Mouse (Mus musculus) cerebral cortex, adult 2 months (tissue): Measurements from ENCODE around the gene Sympk.

Experiments
- WGBS: fragments of 180-500 bp; shearing (Covaris S2); methylation state at CpG from one replicate; pipeline ENCODE4 v1.1.7; 2018; 5-methylcytosine and 5-hydroxymethylcytosine counted together

The Sympk gene

GRCm38 (mm10) chr7:19084277-19084771, 60.1 kb downstream of the Sympk start:
- 71% methylated on average over 6 of the region's 6 CpGs for WGBS

- WGBS: 48% methylated on average over 9 of the region's 9 CpGs
These were observed 60.8 kb downstream of the Sympk start for GRCm38 (mm10) chr7:19084921-19085473.

GRCm38 (mm10) chr7:19085495-19085894, 61.3 kb downstream of the Sympk start:
- WGBS: 31% methylated on average over 6 of the region's 6 CpGs

GRCm38 (mm10) chr7:19086042-19086441, 61.9 kb downstream of the Sympk start:
- 39% methylated on average over 14 of the region's 14 CpGs for WGBS

- WGBS: 75% methylated on average over 18 of the region's 18 CpGs
These were observed 62.6 kb downstream of the Sympk start for GRCm38 (mm10) chr7:19086760-19087159.

GRCm38 (mm10) chr7:19088813-19089212, 64.6 kb downstream of the Sympk start:
- WGBS: 51% methylated on average over 10 of the region's 10 CpGs

GRCm38 (mm10) chr7:19091913-19092312, 67.7 kb downstream of the Sympk start:
- 77% methylated on average over 17 of the region's 17 CpGs for WGBS

- 40% methylated on average over 38 of the region's 38 CpGs for WGBS
These were observed 68.4 kb downstream of the Sympk start for GRCm38 (mm10) chr7:19092381-19093173.

- 20% methylated on average over 11 of the region's 15 CpGs for WGBS
These were observed 69.0 kb downstream of the Sympk start for GRCm38 (mm10) chr7:19093174-19093521.

GRCm38 (mm10) chr7:19093537-19094385, 69.6 kb downstream of the Sympk start:
- 5% methylated on average over 45 of the region's 45 CpGs for WGBS

GRCm38 (mm10) chr7:19094471-19094825, 70.3 kb downstream of the Sympk start, which contains the start of gene Six5:
Six5 (plus strand) TSS chr7:19094594.
- WGBS: 2% methylated on average over 33 of the region's 36 CpGs

GRCm38 (mm10) chr7:19094826-19095750, 70.9 kb downstream of the Sympk start:
- WGBS: under 1% methylated on average over 80 of the region's 87 CpGs

GRCm38 (mm10) chr7:19095751-19096110, 71.6 kb downstream of the Sympk start:
- WGBS: 11% methylated on average over 19 of the region's 19 CpGs

GRCm38 (mm10) chr7:19096421-19096976, 72.3 kb downstream of the Sympk start:
- 86% methylated on average over 5 of the region's 5 CpGs for WGBS

GRCm38 (mm10) chr7:19097217-19097616, 73.0 kb downstream of the Sympk start:
- 84% methylated on average over 2 of the region's 2 CpGs for WGBS

GRCm38 (mm10) chr7:19098811-19099210, 74.6 kb downstream of the Sympk start:
- whole genome bisulfite sequencing: 84% methylated on average over 7 of the region's 7 CpGs

- WGBS: 84% methylated on average over 1 of the region's 1 CpGs
These were observed 76.1 kb downstream of the Sympk start for GRCm38 (mm10) chr7:19100290-19100689.
